Mouse (Mus musculus) Patski (cell line): ENCODE measurements around the gene Cited2. TPM values are rescaled to one million over a fixed set of nuclear protein-coding genes. Genes with fewer than 3 reads are reported as not detected.

Experiments
- ATAC-seq: fragments of 100-300 bp; one replicate; pipeline ENCODE4 v1.8.0; 2021
- CTCF ChIA-PET: fragments of 350-600 bp; sonication (Branson Sonifier 250); formaldehyde crosslinking; loops from one replicate; lab custom pipeline; 2022; ENCODE audit warnings: inconsistent platforms; lab: Charles Lee
- POLR2A ChIA-PET: fragments of 350-600 bp; sonication (Branson Sonifier 250); formaldehyde crosslinking; loops from one replicate; lab custom pipeline; 2022; ENCODE audit warnings: antibody characterized with exemption, inconsistent platforms; lab: Charles Lee
- DNase-seq: peaks from one replicate; pipeline ENCODE4 v3.0.0-alpha.2; 2011; ENCODE audit warnings: low read depth, low spot score
- H3K27me3 ChIP-seq: fragments of 371-371 bp; one replicate; pipeline ENCODE4 v1.5.1; 2021
- CTCF ChIP-seq: fragments of 100-300 bp; IDR thresholded peaks from one replicate; pipeline ENCODE4 v1.5.1; 2021
- in situ Hi-C: fragments of 300-500 bp; cut with MboI; formaldehyde crosslinking; loops from 3 replicates; pipeline ENCODE4 v1.11.1; 2018; ENCODE audit warnings: low pct_unique_long_range_greater_than_20kb, mixed read lengths
- polyA plus RNA-seq: library from polyadenylated mRNA; unstranded; gene quantifications from one replicate; pipeline ENCODE4 v1.2.3, GENCODE M21; 2021

Gene Cited2
- polyA plus RNA-seq, 1 experiment from 2014 or later: 163 TPM

DNA sequence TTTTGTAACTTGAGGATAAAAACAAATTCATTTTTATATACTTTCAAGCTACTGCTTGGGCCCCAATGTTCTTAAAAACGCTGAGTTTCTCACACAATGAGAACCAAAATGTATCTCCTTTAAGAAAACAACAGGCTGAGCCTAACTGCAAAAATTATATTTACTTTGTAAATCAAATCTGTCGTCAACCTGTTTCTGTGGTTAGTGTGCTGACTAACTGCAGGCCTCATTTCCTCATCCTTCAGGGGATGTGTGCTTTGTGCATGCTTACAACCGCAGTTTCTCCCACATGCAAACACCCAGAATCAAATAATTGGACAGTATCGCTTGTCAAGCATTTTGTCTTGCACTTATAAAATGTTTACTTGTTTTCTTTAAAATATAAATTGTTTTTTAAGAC lies 52.1 kb downstream of the Cited2 start:
- in situ Hi-C loops: no loop called here
- no peaks in the 10 kb centered on the region for H3K27me3 ChIP-seq
- DNase-seq (no peak), ATAC-seq (no peak)
- ChIA-PET CTCF (no interaction called here), POLR2A (interaction anchor here (0.6 kb wide), 1 partner anchor 351 kb away, joined by 3 read pairs; no protein-coding TSS in a partner anchor)
- TF ChIP-seq CTCF: no peak

Other genes with a start within 250 kb of the Cited2 start
- gene Txlnb, start 73.0 kb downstream of the Cited2 start, polyA plus RNA-seq: 0.18 TPM
- 12.8 TPM for gene Heca, start 224.8 kb downstream of the Cited2 start, polyA plus RNA-seq